Mouse (Mus musculus) neutrophil, adult 59 days (primary cell): ENCODE measurements around the gene Nrap. TPM values are rescaled to one million over a fixed set of nuclear protein-coding genes. Genes with fewer than 3 reads are reported as not detected.

Experiments
- total RNA-seq, 2 experiments: library from RNA; stranded (reverse); gene quantifications; 1 replicate in 1 of 2; 2 replicates in 1 of 2; pipeline ENCODE4 v1.2.4; 2023

Nrap gene
- total RNA-seq: under 1 TPM; 0.18 to 0.24 TPM

GRCm38 (mm10) chr19:56389879-56390278, at the start of gene Nrap:
Nrap (minus strand) TSS chr19:56390037.

DNA sequence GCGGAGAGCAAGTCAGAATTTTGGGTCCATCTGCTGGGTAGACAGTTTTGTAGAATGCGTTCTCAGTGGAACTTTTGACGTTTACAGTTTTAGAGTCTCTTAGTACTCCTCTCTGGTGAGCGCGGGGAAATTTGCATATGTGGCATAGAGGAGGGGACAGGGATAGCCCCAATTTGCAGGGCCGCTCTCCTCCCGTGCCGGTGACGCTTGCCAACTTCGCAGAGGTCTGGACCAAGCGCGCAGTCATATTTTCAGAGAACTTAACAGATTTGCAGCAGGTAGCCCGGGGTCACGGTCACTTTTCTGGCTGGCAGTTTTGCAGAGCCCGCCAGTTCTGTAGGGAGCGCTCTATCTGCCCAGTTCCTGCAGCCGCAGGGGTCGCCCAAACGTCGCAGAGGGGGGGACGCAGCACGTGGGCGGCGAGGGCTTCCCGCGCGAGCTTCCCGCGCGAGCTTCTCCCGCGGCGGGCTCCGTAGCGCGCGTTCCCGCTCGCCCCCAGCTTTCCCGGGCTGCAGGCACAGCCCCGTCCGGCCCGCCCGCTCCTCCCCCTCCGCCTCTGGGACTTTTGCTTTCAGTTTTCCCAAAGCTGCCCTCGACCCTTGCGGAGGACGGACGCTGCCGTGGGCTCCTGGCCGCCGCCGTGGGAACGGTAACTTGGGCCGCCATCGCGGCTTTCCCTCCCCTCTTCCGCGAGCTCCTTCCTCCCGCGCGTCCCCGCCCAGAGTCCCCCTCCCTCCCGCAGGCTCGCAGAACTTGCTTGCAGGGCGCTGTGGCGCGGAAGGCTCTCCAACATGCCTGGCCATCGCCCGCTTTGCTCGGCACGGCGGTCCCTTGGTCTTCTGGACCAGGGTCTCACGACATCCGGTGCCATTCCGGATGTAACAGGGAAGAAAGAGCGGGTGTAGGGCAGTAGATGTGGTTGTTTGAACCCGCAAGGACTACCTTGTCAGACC, 7.1 kb upstream of the Nrap start, which contains the start of gene Casp7:
Gene Casp7, plus strand, starts transcription at position 461 of the 953 bp plus-strand sequence.

GRCm38 (mm10) chr19:56286866-56287265, 103.0 kb downstream of the Nrap start, which contains the start of gene Habp2:
Habp2 (plus strand) TSS chr19:56287137.

Other genes starting within 250 kb of the Nrap start
- not detected for gene Habp2, start 102.9 kb downstream of the Nrap start, total RNA-seq
- 10 to 100 TPM; 31.8 to 33.8 TPM for gene Casp7, start 7.1 kb upstream of the Nrap start, total RNA-seq
- gene Plekhs1, start 71.6 kb upstream of the Nrap start, total RNA-seq: 1 to 10 TPM; 1.1 to 1.4 TPM
- 10 to 100 TPM; 11.3 to 11.8 TPM for gene Dclre1a, start 158.2 kb upstream of the Nrap start, total RNA-seq
- gene Nhlrc2, start 158.2 kb upstream of the Nrap start, total RNA-seq: 10 to 100 TPM; 16.7 to 21.4 TPM